Mouse (Mus musculus): Measurements from ENCODE around the gene Dcst2.

GRCm38 (mm10) chr3:89343279-89343678, 18.5 kb upstream of the Dcst2 start:
- TF ChIP-seq CTCF (IDR thresholded peaks at IDR 0.05; ENCODE audit: low read depth) (no peak), EP300 (IDR thresholded peaks at IDR 0.05; ENCODE audit: low read depth) (no peak)

All from heart, postnatal 0 days (tissue).